Comparison of ENCODE assay signal across 13 mouse cellular contexts in genomic region chr7:74524188-74524971, GRCm38 (mm10). TPM values are rescaled to one million over a fixed set of nuclear protein-coding genes. Genes with fewer than 3 reads are reported as not detected.
A peak's percentile ranks its signal among the peaks of the same experiment; 100 is the strongest.
DNase-seq lines count a peak whose midpoint lies in the region; ATAC-seq and TF ChIP-seq lines count a peak whose summit lies in the region.
"Had no signal": no experiment of that assay in that cellular context is flagged by ENCODE, and none has a peak within 500 bp of the region (broad histone marks: within the 10 kb centered on the region; RNA-seq: fewer than 3 reads in every experiment).

No protein-coding gene starts in this region.

- H3K9ac ChIP-seq in heart, postnatal 0 days (replicated peaks; ENCODE audit: low read depth, low read length), result no peak overlapping the region
- H3K9ac ChIP-seq: embryonic facial prominence, embryonic 12.5 days; limb, embryonic 13.5 days; stomach, embryonic 15.5 days had no signal

- 64% methylated on average over 8 of the region's 8 CpGs for WGBS in heart, postnatal 0 days
- WGBS in hindbrain, embryonic 10.5 days, result 89% methylated on average over 8 of the region's 8 CpGs

- no peaks in the 10 kb centered on the region for H3K27me3 ChIP-seq in heart, postnatal 0 days (ENCODE audit: control insufficient read depth, insufficient read depth, low read length)
- H3K27me3 ChIP-seq in hindbrain, embryonic 10.5 days (ENCODE audit: insufficient read depth, poor library complexity, severe bottlenecking), result peaks cover 68% of the 10 kb centered on the region
- H3K27me3 ChIP-seq: embryonic facial prominence, embryonic 12.5 days; limb, embryonic 13.5 days; stomach, embryonic 15.5 days had no signal

- TF ChIP-seq EP300 in heart, postnatal 0 days (IDR thresholded peaks at IDR 0.05; ENCODE audit: low read depth), result peak; percentile 44; the same call in 1 of the 2 replicates

- H3K36me3 ChIP-seq in heart, postnatal 0 days (replicated peaks; ENCODE audit: control insufficient read depth, insufficient read depth, low read length), result no peaks in the 10 kb centered on the region
- H3K36me3 ChIP-seq in hindbrain, embryonic 10.5 days, result no peaks in the 10 kb centered on the region
- H3K36me3 ChIP-seq: embryonic facial prominence, embryonic 12.5 days; limb, embryonic 13.5 days; stomach, embryonic 15.5 days had no signal

- peaks cover 26% of the 10 kb centered on the region for H3K4me1 ChIP-seq in heart, postnatal 0 days (ENCODE audit: control insufficient read depth, insufficient read depth)
- H3K4me1 ChIP-seq in hindbrain, embryonic 10.5 days (replicated peaks), result peaks cover 13% of the 10 kb centered on the region
- H3K4me1 ChIP-seq: stomach, embryonic 15.5 days had no signal

- H3K4me3 ChIP-seq in heart, postnatal 0 days (ENCODE audit: low read depth, low read length), result no peak overlapping the region
- H3K4me3 ChIP-seq in hindbrain, embryonic 10.5 days, result no peak overlapping the region
- H3K4me3 ChIP-seq: embryonic facial prominence, embryonic 12.5 days; limb, embryonic 13.5 days; stomach, embryonic 15.5 days had no signal

- DNase-seq in adrenal gland, adult 8-10 months, result peak; percentile 45
- DNase-seq in adrenal gland, postnatal 4 days (ENCODE audit: low spot score in 2 of 2), result no peak
- DNase-seq in Muller cell, postnatal 12 days (ENCODE audit: inconsistent ontology term), result peak; percentile 64
- peak; percentile 68 for DNase-seq in heart, postnatal 0 days (ENCODE audit: low spot score)
- peak; percentile 28 for DNase-seq in lung, postnatal 14 days
- no peak for DNase-seq in left cerebral cortex, postnatal 10 days (ENCODE audit: extremely low spot score in 1 of 2, low spot score in 2 of 2)
- DNase-seq in hindbrain, embryonic 10.5 days (ENCODE audit: low spot score), result no peak
- DNase-seq in retina, postnatal 1 day, result no peak

- H3K27ac ChIP-seq in heart, postnatal 0 days (ENCODE audit: low read depth), result peak overlapping the region; percentile 43
- no peak overlapping the region for H3K27ac ChIP-seq in hindbrain, embryonic 10.5 days
- H3K27ac ChIP-seq: embryonic facial prominence, embryonic 12.5 days; limb, embryonic 13.5 days; stomach, embryonic 15.5 days had no signal

- no peak overlapping the region for H3K4me2 ChIP-seq in heart, postnatal 0 days (ENCODE audit: low read depth, low read length)
- H3K4me2 ChIP-seq: embryonic facial prominence, embryonic 12.5 days; limb, embryonic 13.5 days; stomach, embryonic 15.5 days had no signal

- H3K9me3 ChIP-seq in heart, postnatal 0 days (replicated peaks; ENCODE audit: control insufficient read depth, low read length), result no peaks in the 10 kb centered on the region
- no peaks in the 10 kb centered on the region for H3K9me3 ChIP-seq in hindbrain, embryonic 10.5 days
- H3K9me3 ChIP-seq: embryonic facial prominence, embryonic 12.5 days; limb, embryonic 13.5 days; stomach, embryonic 15.5 days had no signal

- no peak for TF ChIP-seq CTCF in heart, postnatal 0 days (IDR thresholded peaks at IDR 0.05; ENCODE audit: low read depth)

- intact Hi-C loops in left cerebral cortex, postnatal 10 days (cut with DNase I), result no loop called here

- peak; percentile 57 for ATAC-seq in heart, postnatal 0 days (ENCODE audit: insufficient read depth, low read depth)
- ATAC-seq: intestine, postnatal 0 days; midbrain, embryonic 16.5 days had no signal

RNA-seq across cellular contexts. Expression of gene Slco3a1, which starts 30.2 kb away (rescaled TPM):
- 10 to 100 TPM; 29.6 to 44.1 (median 39.0) TPM for total RNA-seq in adrenal gland, adult 8-10 months (2022)
- total RNA-seq in adrenal gland, postnatal 4 days (2021), result 10 to 100 TPM; 29.4 to 37.4 TPM
- 19.3 and 24.8 TPM in 2 replicates for total RNA-seq in heart, postnatal 0 days (2014; rRNA removed; ENCODE audit: low replicate concordance)
- polyA plus RNA-seq in heart, postnatal 0 days (2015; fragmentation: Nextera tagmentation; extraction: Ambion mirVana), result 10.2 and 10.5 TPM in 2 replicates
- 10 to 100 TPM; 57.4 to 63.1 TPM for total RNA-seq in left cerebral cortex, postnatal 10 days (2021)
- 8.7 and 10.1 TPM in 2 replicates for polyA plus RNA-seq in hindbrain, embryonic 10.5 days (2016; fragmentation: Nextera tagmentation; extraction: Ambion mirVana)

Comparison
In these comparisons a context has a peak if more than half of its experiments do, and no peak if none do; other contexts are left out.
1. DNase-seq: peak in adrenal gland, adult 8-10 months (single experiment), Muller cell, postnatal 12 days (single experiment), heart, postnatal 0 days (single experiment) and lung, postnatal 14 days (single experiment); none in adrenal gland, postnatal 4 days (0 of 2), left cerebral cortex, postnatal 10 days (0 of 2), hindbrain, embryonic 10.5 days (single experiment) and retina, postnatal 1 day (single experiment).